8 mouse cellular contexts compared by ENCODE assay signal in genomic region chr13:52711713-52712369, GRCm38 (mm10).
DNase-seq lines count a peak whose midpoint lies in the region; TF ChIP-seq lines count a peak whose summit lies in the region.

No protein-coding gene starts in this region.

- 34% methylated on average over 9 of the region's 9 CpGs for WGBS in thymus, adult 2 months

- TF ChIP-seq POLR2A in CH12.LX (IDR thresholded peaks at IDR 0.05; ENCODE audit: low read depth, low read length) = no peak
- TF ChIP-seq POLR2A in brain, embryonic 14.5 days (IDR thresholded peaks at IDR 0.05; ENCODE audit: borderline replicate concordance, extremely low read depth, insufficient read depth, insufficient read length, poor library complexity, severe bottlenecking) = no peak
- TF ChIP-seq POLR2A in thymus, adult 2 months (IDR thresholded peaks at IDR 0.05; ENCODE audit: control insufficient read depth, extremely low read depth, insufficient read depth, low read length, poor library complexity) = no peak

- H3K27me3 ChIP-seq in CH12.LX (replicated peaks) = no peaks in the 10 kb centered on the region
- no peaks in the 10 kb centered on the region for H3K27me3 ChIP-seq in thymus, adult 2 months (ENCODE audit: control insufficient read depth, insufficient read depth, low read length)

- no peak overlapping the region for H3K27ac ChIP-seq in CH12.LX (ENCODE audit: insufficient read depth, low read depth)
- no peak overlapping the region for H3K27ac ChIP-seq in thymus, adult 2 months (ENCODE audit: control insufficient read depth, insufficient read depth, low read length)

- DNase-seq in CH12.LX (ENCODE audit: extremely low read depth) = peak; percentile 88
- peak; percentile 92 for DNase-seq in brain, embryonic 14.5 days (ENCODE audit: low read depth)
- peak; percentile 73 for DNase-seq in fibroblast of lung, adult 2 months (ENCODE audit: low read depth)
- DNase-seq in heart, postnatal 14 days = peak; percentile 75 to 89
- peak; percentile 78 to 85 for DNase-seq in kidney, postnatal 4 days
- DNase-seq in lung, adult 18-20 months = peak; percentile 64 to 79
- DNase-seq in ovary, adult 18-20 months (ENCODE audit: low spot score) = peak; percentile 24
- DNase-seq in thymus, adult 2 months = peak; percentile 82

- H3K79me2 ChIP-seq in CH12.LX (replicated peaks; ENCODE audit: control insufficient read depth, extremely low read depth, insufficient read depth, poor library complexity, severe bottlenecking) = no peaks in the 10 kb centered on the region

- dilution Hi-C loops in CH12.LX (cut with MboI; ENCODE audit: extremely low pct_ligation_motif_present, extremely low pct_unique_long_range_greater_than_20kb, low sequenced_read_pairs) = no loop called here

- in situ Hi-C loops in CH12.LX (cut with MboI; ENCODE audit: low pct_ligation_motif_present, low pct_unique_long_range_greater_than_20kb, low sequenced_read_pairs) = no loop called here

- TF ChIP-seq CTCF in CH12.LX (conservative IDR thresholded peaks at IDR 0.05 in 1 of 2, IDR thresholded peaks at IDR 0.05 in 1 of 2; ENCODE audit: low read depth in 2 of 2, low read length in 2 of 2) = peak; percentile 76 to 96
- TF ChIP-seq CTCF in brain, embryonic 14.5 days (IDR thresholded peaks at IDR 0.05; ENCODE audit: borderline replicate concordance, extremely low read depth, insufficient read depth, insufficient read length) = peak; percentile 88
- TF ChIP-seq CTCF in thymus, adult 2 months (IDR thresholded peaks at IDR 0.05; ENCODE audit: borderline replicate concordance, control insufficient read depth, extremely low read depth, insufficient read depth, low read length, poor library complexity) = no peak

- no peak overlapping the region for H3K4me3 ChIP-seq in CH12.LX (replicated peaks in 1 of 3; ENCODE audit: low read depth in 2 of 3, low read length in 2 of 3, poor library complexity in 1 of 3)
- H3K4me3 ChIP-seq in thymus, adult 2 months (ENCODE audit: control insufficient read depth, insufficient read depth, low read length) = no peak overlapping the region

- H3K9ac ChIP-seq in CH12.LX (ENCODE audit: insufficient read depth, low read depth) = no peak overlapping the region

- TF ChIP-seq RAD21 in CH12.LX (IDR thresholded peaks at IDR 0.05; ENCODE audit: low read depth, low read length) = peak; percentile 97

- H3K36me3 ChIP-seq in CH12.LX (replicated peaks in 1 of 2; ENCODE audit: control insufficient read depth in 1 of 2, insufficient read depth in 1 of 2, low read length in 1 of 2) = no peaks in the 10 kb centered on the region
- H3K36me3 ChIP-seq in thymus, adult 2 months (ENCODE audit: control insufficient read depth, insufficient read depth, low read length) = no peaks in the 10 kb centered on the region

- intact Hi-C loops in heart, postnatal 14 days (cut with DNase I) = loop anchor here (1.0 to 5.0 kb wide), 5 partner anchors 51 to 384 kb away; no protein-coding TSS in a partner anchor

- H3K4me1 ChIP-seq in CH12.LX (ENCODE audit: control insufficient read depth in 1 of 2, insufficient read depth in 2 of 2) = peaks cover 0 to 7% of the 10 kb centered on the region in 2 experiments; a peak in 2 of 4 replicates
- no peaks in the 10 kb centered on the region for H3K4me1 ChIP-seq in thymus, adult 2 months (replicated peaks; ENCODE audit: control insufficient read depth, insufficient read depth, low read length)

- no peak overlapping the region for H3K4me2 ChIP-seq in CH12.LX (ENCODE audit: insufficient read depth, low read depth, poor library complexity, severe bottlenecking)

- no peaks in the 10 kb centered on the region for H3K9me3 ChIP-seq in CH12.LX (replicated peaks; ENCODE audit: low read length)

- no peak for TF ChIP-seq EP300 in CH12.LX (IDR thresholded peaks at IDR 0.05; ENCODE audit: low read length)

TF ChIP-seq in CH12.LX, 34 proteins besides CTCF, POLR2A, EP300 and RAD21:
- TF ChIP-seq JUN (IDR thresholded peaks at IDR 0.05; ENCODE audit: insufficient read depth, low read depth, low read length) (no peak), PAX5 (IDR thresholded peaks at IDR 0.05; ENCODE audit: low read length) (no peak), BHLHE40 (IDR thresholded peaks at IDR 0.05; ENCODE audit: low read depth, low read length) (no peak), TBP (conservative IDR thresholded peaks at IDR 0.05; ENCODE audit: low read depth, low read length) (no peak), POLR2AphosphoS2 (IDR thresholded peaks at IDR 0.05; ENCODE audit: low read depth, low read length) (no peak), NRF1 (IDR thresholded peaks at IDR 0.05; ENCODE audit: low read depth, low read length) (no peak), ZKSCAN1 (IDR thresholded peaks at IDR 0.05; ENCODE audit: borderline replicate concordance, low read depth, low read length) (no peak), SMC3 (IDR thresholded peaks at IDR 0.05; ENCODE audit: low read depth, low read length) (peak; percentile 98), TCF12 (IDR thresholded peaks at IDR 0.05; ENCODE audit: low read depth, low read length) (no peak), MYC (IDR thresholded peaks at IDR 0.05; ENCODE audit: low read depth, low read length) (no peak), ZNF384 (IDR thresholded peaks at IDR 0.05; ENCODE audit: low read depth, low read length) (peak; percentile 76), E2F4 (IDR thresholded peaks at IDR 0.05; ENCODE audit: insufficient replicate concordance, low read depth, low read length) (no peak), NELFE (IDR thresholded peaks at IDR 0.05; ENCODE audit: low read depth, low read length) (peak; percentile 50; the same call in 1 of the 2 replicates), KAT2A (IDR thresholded peaks at IDR 0.05; ENCODE audit: insufficient replicate concordance, low read length) (no peak), USF2 (conservative IDR thresholded peaks at IDR 0.05; ENCODE audit: low read depth, low read length) (no peak), GABPA (IDR thresholded peaks at IDR 0.05; ENCODE audit: insufficient replicate concordance, low read depth, low read length) (no peak), UBTF (IDR thresholded peaks at IDR 0.05; ENCODE audit: low read depth, low read length) (no peak), MAX (IDR thresholded peaks at IDR 0.05; ENCODE audit: low read length) (no peak), ZC3H11A (IDR thresholded peaks at IDR 0.05; ENCODE audit: low read depth, low read length) (peak; percentile 98), USF1 (IDR thresholded peaks at IDR 0.05; ENCODE audit: low read depth, low read length) (no peak), SIN3A (IDR thresholded peaks at IDR 0.05; ENCODE audit: low read length) (no peak), MAZ (IDR thresholded peaks at IDR 0.05; ENCODE audit: low read depth, low read length) (no peak), JUND (conservative IDR thresholded peaks at IDR 0.05; ENCODE audit: low read depth, low read length) (no peak), HCFC1 (IDR thresholded peaks at IDR 0.05; ENCODE audit: low read depth, low read length) (no peak), ZMIZ1 (IDR thresholded peaks at IDR 0.05; ENCODE audit: low read depth, low read length) (no peak), ELF1 (IDR thresholded peaks at IDR 0.05; ENCODE audit: low read depth, low read length) (no peak), MEF2A (IDR thresholded peaks at IDR 0.05; ENCODE audit: borderline replicate concordance, low read depth, low read length) (no peak), CHD2 (IDR thresholded peaks at IDR 0.05; ENCODE audit: low read length) (no peak), MXI1 (IDR thresholded peaks at IDR 0.05; ENCODE audit: low read depth, low read length) (no peak), RCOR1 (conservative IDR thresholded peaks at IDR 0.05; ENCODE audit: low read depth, low read length) (no peak)
TF ChIP-seq in CH12.LX: peak in this region for 4.

Comparison
In these comparisons a context has a peak if more than half of its experiments do, and no peak if none do; other contexts are left out.
1. DNase-seq: peak in every context shown above with its lines; median percentile 92 in brain, embryonic 14.5 days; 88 in CH12.LX; 82 in heart, postnatal 14 days; 82 in thymus, adult 2 months; 82 in kidney, postnatal 4 days; 73 in fibroblast of lung, adult 2 months; 72 in lung, adult 18-20 months; 24 in ovary, adult 18-20 months.